Mouse (Mus musculus) spleen, adult 12 weeks (tissue): ENCODE measurements around the gene Trem1.

Experiments
- DNase-seq: peaks from one replicate; pipeline ENCODE4 v3.0.0; 2022; ENCODE audit warnings: low spot score

Gene Trem1

DNA sequence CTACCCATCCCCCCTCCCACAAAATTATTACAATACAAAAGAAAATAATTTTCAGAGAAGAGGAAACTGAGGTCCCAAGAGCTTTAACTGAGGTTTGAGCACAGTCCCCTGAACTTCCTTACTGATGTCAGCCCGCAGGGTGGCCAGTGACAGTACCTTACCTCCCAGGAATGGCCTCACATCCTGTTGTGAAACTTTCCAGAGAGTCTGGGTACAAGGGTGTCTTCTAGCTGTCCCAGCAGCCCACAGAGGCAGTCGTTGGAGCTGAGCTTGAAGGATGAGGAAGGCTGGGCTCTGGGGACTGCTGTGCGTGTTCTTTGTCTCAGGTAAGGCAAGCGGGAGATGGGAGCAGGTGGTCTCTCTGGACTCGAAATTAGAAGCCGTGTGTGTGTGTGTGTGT is at the start of gene Trem1:
Gene Trem1 (plus strand): TSS at position 251 of the 400 bp plus-strand sequence.
- no peak for DNase-seq

DNA sequence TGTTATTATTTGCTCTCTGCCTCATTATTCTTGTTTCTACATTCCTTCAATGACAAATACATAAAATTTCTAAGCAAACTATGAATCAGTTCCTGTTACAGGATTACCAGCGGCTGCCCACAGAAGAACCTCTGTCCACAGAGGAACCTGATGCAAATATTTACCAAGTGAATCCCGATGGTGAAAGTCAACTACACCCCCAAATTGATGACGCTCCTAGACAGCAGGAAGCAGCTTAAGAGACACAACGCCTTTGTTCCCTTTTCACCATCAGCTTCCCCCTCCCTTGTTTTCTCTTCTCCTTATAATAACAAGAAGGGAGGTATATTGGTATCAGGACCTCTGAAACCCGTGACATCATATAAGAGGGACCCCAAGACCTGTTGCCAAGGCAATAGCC is 47.3 kb upstream of the Trem1 start:
- DNase-seq, result no peak

DNA sequence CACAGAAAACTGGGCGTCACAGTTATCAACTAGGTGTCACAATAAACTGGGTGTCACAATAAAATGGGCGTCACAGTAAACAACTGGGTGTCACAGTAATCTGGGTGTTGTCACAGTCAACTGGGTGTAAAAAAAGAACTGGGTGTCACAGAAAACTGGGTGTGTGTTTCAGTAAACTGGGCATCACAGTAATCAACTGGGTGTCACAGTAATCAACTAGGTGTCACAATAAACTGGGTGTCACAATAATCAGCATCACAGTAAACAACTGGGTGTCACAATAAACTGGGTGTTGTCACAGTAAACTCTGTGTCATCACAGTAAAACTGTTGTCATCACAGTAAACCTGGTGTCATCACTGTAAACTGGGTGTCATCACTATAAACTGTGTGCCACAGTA is 40.2 kb upstream of the Trem1 start:
- DNase-seq, result no peak

DNA sequence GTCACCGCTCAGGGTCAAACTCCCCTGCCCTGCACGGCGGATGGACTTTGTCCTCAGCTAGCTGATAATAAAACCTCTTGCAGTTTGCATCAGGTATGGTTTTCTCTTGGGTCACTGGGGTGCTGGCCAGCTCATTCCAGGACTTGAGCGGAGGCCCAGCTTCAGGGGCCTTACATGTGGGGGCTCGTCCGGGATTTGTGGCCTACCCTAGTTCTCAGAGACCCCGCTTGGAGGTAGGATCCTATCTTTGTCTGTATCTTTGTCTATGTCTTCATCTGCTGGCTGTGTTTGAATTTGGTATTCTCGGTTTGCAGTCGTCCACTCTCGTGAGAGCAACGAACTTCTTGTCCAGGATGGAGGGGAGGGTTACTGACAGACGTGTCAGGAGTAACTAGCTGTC is 29.5 kb upstream of the Trem1 start:
- no peak for DNase-seq

GRCm38 (mm10) chr17:48212596-48212995 is 20.0 kb upstream of the Trem1 start:
- no peak for DNase-seq

DNA sequence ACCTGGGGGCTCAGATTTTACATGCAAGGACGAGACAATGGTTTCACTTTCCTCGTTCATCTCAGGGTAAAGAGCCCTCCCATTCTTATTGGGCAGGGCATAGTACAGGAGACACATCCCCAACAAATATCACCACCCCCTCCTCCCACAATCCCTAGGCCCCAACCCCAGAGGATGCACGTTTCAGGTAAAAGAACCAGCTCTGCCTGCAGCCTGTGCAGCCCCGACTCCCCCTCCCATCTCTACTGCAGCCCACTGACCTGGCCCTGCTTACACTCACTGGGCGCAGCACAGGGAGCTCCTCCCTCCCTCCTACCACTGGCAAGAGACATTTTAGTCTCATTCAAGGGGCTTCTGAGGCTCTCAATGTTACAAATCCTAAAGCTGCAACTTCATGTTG is 19.1 kb upstream of the Trem1 start:
- DNase-seq, result no peak

DNA sequence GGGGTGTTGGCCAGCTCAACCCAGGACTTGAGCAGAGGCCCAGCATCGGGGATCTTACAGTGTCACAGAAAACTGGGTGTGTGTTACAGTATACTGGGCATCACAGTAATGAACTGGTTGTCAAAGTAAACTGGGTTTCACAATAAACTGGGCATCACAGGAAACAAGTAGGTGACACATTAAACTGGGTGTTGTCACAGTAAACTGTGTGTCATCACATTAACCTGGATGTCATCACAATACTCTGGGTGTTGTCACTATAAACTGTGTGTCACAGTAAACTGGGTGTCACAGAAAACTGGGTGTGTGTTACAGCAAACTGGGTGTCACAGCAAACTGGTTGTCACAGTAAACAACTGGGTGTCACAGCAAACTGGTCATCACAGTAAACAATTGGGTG is 17.1 kb upstream of the Trem1 start:
- no peak for DNase-seq

DNA sequence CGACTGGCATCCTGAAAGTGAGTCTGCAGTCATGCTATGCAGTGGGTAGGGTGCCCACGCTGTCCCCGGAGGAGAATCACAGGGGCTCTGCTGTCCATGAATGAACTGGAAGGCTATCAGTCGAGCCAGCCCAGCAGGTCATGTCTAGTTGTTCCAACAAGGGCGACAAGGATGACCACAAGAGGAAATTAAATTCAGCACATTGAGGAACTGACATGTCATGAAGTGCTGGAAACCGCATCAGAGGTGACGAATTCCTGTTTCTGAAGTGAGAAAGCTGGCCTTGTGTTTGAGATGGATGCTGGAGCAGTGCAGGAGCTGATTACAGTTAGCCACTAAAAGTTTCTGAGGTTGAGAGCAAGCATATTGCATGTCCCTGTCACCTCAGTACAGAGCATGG is 1.9 kb upstream of the Trem1 start:
- no peak for DNase-seq

DNA sequence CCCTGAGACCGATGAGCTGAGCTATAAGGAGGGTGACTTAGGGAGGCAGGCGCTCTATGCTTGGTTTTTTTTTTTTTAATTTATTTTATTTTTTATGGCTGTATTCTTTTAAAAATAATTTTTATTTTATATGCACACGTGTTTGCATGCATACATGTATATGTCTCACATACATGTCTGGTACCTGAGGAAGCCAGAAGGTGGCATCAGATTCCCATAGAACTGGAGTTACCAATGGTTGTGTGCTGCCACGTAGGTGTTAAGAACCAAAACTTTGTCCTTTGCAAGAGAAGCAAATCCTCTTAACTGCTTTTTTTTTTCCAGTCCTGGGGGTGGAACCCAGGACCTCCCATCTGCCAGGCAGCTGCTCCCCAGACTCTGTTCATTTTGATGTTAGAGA is 1.2 kb downstream of the Trem1 start:
- no peak for DNase-seq

DNA sequence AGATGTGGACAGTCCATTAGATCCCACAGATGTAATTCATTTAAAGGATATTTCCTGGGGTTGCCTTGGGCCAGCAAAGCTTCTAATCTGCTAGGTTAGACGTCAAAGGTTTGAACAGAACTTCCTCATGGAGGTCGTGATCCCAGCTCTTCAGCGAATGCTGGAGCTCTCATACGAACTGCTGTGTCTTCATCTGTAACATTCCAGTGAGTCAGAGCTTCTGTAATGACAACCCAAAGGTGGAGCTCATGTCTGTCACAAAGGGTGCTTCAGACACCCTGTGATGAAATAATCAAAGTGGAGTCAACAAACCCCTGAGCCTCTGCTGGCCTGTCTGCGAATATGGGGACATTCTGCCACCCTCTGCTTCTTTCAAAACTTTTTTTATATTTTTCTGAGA is 2.0 kb downstream of the Trem1 start:
- no peak for DNase-seq

DNA sequence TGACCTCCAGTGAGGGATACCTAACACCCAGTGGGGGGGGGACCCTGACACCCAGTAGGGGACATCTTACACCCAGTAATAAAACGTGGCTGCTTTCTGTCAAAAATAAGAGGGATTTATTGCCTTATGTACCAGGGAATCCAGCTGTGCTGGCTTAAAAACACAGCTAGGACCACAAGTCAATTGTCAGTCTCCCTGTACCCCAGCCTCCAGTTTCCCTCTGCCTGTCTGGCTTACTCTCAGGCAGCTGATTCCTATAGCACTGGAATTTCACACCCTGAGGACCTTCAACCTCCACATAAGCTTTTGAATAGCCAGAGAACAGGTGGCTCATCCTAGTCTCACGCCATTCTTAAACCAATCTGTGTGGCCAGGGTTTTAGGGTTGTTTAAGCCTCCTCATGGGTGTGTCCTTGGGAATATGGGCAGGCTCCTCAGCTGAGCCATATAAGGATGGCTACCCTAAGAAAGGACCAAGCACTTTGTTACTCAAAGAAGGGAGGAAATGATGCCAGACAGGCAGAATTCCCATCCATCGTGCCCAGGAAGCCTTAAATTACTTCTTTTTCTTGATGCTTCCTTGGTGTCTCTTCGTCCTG is 3.3 kb downstream of the Trem1 start:
- no peak for DNase-seq

DNA sequence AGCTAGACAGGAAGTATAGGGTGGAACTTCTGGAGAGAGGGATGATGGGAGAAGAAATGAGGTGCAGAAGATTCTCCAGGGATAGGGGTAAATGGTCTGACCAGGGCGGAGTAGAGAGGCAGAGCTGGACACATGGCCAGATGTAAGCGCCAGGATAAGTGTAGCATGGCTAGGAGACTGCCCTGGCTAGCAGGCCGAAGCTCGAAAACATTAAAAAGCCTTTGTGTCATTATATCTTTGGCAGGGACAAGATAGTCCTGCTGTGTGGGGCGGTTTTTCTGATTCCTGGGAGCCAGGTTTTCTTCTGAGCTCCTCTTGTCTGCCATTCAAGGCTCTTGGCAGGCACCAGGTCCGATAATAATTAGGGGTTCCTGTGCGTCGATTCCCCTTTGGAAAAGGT is 5.1 kb downstream of the Trem1 start:
- no peak for DNase-seq

- DNase-seq, result no peak
These were observed 14.8 kb downstream of the Trem1 start, which contains the start of gene Trem3 for GRCm38 (mm10) chr17:48247221-48247928. Gene Trem3 (plus strand): TSS chr17:48247777.

DNA sequence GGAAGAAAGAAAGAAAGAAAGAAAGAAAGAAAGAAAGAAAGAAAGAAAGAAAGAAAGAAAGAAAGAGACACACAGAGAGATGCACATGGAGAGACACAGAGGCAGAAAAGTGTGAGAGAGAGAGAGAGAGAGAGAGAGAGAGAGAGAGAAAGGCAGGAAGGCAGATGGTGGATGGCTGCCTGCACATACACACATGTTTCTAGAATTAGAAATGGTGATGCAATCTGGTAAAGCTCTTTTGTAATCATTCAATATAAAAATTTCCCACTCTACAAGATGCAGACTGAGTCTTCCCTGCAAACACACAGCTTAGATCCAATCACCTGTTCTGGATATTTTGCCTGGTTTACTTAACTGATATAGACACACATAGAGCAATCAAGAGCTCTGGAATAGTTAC is 16.5 kb downstream of the Trem1 start:
- no peak for DNase-seq

DNA sequence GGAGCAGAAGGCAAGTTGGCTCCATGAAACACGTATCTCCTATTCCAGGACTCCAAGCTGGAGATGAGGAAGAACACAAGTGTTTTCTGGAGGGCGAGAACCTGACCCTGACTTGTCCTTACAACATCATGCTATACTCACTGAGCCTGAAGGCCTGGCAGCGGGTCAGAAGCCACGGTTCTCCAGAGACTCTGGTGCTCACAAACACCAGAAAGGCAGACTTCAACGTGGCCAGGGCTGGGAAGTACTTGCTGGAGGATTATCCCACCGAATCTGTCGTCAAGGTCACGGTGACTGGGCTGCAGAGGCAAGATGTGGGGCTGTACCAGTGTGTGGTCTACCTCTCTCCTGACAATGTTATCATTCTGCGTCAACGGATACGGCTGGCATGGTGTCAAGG is 16.9 kb downstream of the Trem1 start:
- DNase-seq, result no peak

DNA sequence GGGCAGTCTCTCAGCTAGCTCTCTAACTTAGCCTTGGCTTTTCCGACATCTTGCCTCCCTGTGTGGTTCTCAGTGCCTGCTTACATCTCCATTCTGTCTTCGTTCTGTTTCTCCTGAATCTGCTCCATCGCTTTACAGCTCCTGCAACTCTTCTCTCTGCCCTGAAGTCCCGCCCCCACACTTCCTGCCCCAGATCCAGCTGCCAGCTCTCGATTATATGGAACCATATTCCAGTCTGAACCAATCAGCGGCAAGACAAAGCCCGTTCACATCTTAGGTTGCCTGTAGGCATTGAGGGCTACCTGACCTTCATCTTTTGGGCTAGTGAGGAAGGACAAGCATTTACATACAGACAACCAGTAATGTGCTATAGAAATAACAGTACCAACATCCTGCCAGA is 18.1 kb downstream of the Trem1 start:
- DNase-seq, result no peak

DNA sequence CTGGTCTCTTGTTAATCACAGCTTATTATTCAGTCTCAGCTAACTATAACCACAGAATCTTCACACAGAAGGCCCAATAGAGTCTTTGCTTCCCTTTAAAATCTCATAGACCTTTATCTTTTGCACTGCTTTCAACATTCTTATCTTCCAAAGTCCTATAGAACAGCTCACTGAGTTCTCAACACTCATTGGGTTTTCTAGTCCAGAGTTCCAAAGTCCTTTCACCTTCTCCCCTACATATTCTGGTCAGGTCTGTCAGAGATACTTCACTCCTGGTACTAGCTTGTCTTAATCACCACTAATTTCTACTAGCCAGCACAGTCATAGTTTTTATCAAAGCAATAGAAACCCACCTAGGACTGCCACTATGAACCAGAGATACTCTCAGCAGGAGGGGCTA is 24.0 kb downstream of the Trem1 start:
- DNase-seq, result no peak

DNA sequence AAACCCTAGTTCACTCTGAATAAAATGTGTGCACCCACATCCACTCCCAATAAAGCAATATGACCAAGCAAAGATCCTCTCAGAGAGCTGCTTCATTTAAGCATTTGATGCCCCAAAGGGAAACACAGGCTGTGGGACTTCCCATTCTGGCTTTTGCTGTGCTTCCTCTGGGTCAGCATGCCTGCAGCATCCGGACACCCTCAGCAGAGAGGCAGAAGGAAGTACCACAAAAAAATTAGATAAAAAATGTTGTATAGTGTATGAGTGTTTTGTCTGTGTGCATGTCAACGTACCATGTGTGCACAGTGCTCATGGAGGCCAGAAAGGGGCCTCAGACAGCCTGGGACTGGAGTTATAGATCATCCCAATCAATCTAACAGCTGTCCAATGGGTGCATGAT is 29.3 kb downstream of the Trem1 start:
- no peak for DNase-seq

- DNase-seq, result no peak
These were observed 31.3 kb downstream of the Trem1 start, which contains the start of gene Treml4 for GRCm38 (mm10) chr17:48263741-48264362. Gene Treml4 (plus strand): TSS chr17:48264295.

DNA sequence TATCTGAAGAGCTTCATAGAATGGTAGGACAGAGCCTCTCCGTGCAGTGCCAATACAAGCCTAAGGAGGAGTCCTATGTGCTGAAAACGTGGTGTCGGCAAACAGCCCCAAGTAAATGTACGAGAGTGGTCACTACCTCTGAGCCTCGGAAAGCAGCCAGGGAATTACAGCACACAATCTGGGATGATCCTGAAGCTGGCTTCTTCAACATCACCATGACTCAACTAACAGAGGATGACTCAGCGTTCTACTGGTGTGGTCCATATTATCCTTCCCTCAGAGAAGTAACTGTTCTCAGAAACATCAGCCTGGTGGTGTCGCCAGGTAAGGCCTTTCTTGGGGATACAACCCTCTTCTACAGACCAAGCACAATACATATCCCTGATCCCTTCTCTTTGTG is 32.1 kb downstream of the Trem1 start:
- no peak for DNase-seq

DNA sequence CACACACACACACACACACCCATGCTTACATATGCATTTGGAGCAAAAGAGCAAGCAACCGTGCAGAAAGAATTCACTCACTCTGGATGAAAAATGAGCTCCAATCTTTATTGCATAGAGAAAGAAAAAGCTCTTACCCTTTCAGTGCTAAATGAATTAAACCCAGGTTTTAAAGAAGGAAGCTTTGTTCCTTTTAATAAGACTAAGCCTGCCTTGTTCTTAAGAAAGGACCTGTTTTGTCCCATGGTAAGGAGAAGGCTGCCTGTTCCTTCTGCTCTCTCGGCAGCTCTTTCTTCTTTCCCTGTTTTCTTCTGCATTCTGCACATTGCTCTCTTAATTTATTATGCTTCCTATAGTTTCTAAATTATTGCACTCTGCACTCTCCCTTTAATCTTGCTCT is 33.6 kb downstream of the Trem1 start:
- no peak for DNase-seq

DNA sequence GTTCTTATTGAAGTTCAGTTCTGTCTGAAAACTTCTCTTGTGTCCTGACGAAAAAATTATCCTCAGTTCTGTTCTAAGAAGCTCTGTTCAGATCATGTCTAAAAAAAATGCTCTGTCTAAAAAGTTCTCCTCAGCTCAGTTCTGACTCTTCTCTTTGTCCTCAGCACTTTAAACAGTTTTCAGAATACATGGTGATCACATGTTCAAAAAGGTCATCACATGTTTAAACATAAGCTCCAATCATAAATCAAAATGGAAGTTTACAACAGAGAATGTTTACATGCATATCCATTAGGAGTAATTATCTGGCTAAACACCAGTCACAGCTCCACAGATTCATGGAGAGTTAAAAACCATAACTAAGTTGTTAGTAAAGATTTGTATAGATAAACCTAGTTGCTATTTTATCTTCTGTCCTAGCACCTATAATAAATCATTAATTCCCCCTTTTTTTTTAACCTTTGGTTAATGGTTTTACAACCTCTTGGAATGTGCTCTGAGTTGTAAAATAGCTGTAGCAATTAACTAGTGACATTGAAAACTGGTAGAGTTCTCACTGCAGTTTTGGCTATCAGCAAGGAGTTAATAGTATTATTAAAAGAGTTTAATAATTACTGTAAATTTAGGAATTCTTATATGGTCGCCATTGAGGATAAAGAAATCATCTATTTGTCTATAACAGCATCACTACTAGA is 34.2 kb downstream of the Trem1 start:
- DNase-seq, result no peak

GRCm38 (mm10) chr17:48267591-48267990 is 35.0 kb downstream of the Trem1 start:
- DNase-seq, result no peak
